Mouse (Mus musculus): ENCODE measurements around the gene Stk19. TPM values are rescaled to one million over a fixed set of nuclear protein-coding genes. Genes with fewer than 3 reads are reported as not detected.

Gene Stk19
- polyA plus RNA-seq, 1 experiment from 2014 or later = 43.1 TPM

DNA sequence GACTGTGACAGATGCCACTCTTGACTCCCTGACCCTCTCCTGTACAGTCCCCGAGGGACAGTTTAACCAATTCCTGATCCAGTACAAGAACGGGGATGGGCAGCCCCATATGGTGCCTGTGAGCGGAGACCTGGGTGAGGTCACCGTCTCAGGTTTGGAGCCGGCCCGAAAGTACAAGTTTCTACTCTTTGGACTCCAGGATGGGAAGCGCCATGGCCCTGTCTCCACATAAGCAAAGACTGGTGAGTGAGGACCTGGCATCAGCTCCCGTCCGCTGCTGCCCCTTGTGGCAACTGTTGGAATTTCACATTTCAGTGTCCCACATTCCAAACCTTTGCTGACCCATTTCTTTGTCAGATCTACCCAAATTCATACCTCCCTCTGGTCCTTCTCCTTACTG is 41.1 kb downstream of the Stk19 start:
- no peak overlapping the region for H3K9ac ChIP-seq (ENCODE audit: low read depth, low read length)
- ATAC-seq = no peak
- WGBS = 68% methylated on average over 9 of the region's 9 CpGs

DNA sequence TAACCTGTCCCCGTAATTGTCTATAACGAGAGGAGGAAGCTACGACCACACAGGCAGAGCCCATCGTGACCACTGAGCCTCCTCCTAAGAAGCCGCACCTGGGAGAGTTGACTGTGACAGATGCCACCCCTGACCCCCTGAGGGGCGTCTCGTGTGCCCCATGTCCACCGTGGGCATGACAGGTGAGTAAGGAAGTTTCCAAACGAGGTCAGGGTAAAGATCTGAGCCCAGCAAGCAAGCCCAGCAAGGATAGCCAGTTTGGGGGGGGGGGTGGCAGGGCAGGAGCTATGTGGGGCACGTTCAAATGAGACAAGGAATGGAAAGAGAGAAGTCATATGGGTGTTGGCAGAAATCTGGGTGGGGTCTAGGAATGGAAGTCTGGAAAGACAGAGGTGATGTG is 41.7 kb downstream of the Stk19 start:
- Histone ChIP-seq H3K4me1 (ENCODE audit: control insufficient read depth, insufficient read depth, low read depth, low read length) (no peaks in the 10 kb centered on the region), H3K27me3 (replicated peaks; ENCODE audit: control insufficient read depth, insufficient read depth, low read length) (no peaks in the 10 kb centered on the region), H3K36me3 (ENCODE audit: control insufficient read depth, insufficient read depth, low read length) (no peaks in the 10 kb centered on the region), H3K9me3 (ENCODE audit: control insufficient read depth, low read length) (no peaks in the 10 kb centered on the region), H3K4me2 (ENCODE audit: low read length) (no peak overlapping the region), H3K27ac (ENCODE audit: low read depth, low read length) (no peak overlapping the region), H3K4me3 (ENCODE audit: low read length) (no peak overlapping the region), H3K9ac (ENCODE audit: low read depth, low read length) (no peak overlapping the region)
- no peak for ATAC-seq
- WGBS = 90% methylated on average over 10 of the region's 10 CpGs

More for the DNA sequence above, 41.1 kb downstream of the Stk19 start:
- Histone ChIP-seq H3K4me1 (ENCODE audit: control insufficient read depth, insufficient read depth, low read depth, low read length) (no peaks in the 10 kb centered on the region), H3K36me3 (ENCODE audit: control insufficient read depth, insufficient read depth, low read length) (no peaks in the 10 kb centered on the region), H3K4me3 (ENCODE audit: low read length) (no peak overlapping the region), H3K27ac (ENCODE audit: low read depth, low read length) (no peak overlapping the region), H3K27me3 (replicated peaks; ENCODE audit: control insufficient read depth, insufficient read depth, low read length) (no peaks in the 10 kb centered on the region), H3K9me3 (ENCODE audit: control insufficient read depth, low read length) (no peaks in the 10 kb centered on the region), H3K4me2 (ENCODE audit: low read length) (no peak overlapping the region)

DNA sequence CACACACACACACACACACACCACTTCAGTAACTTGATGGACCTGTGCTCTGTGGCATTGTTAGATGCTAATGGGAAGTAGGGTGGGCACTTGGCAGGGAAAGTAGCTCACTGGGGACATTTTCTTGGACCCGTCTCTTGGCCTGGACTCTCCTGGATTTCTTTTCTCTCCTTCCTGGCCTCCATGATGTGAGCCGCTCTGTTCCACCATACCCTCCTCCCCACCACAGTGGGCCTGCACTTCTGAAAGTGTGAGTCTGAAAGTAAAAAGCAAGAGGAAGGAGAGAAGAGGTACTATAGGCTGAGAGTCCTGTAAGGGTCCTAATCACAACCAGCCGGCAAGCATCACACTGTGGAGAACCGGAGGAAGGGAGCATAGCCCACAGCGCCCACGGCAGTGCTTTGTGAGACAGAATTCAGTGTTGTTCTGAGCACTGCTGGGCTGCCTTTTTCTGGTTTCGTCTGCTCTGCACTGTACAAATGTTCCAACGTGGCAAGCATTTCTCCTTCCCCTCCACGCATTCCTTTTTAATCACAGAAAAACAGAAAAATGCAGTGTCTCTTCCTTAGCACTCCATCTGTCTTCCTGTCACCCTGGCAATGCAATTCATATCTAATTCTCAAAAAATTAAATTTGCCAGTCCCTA is 58.9 kb downstream of the Stk19 start:
- H3K27me3 ChIP-seq (replicated peaks; ENCODE audit: control insufficient read depth, insufficient read depth, low read length) = no peaks in the 10 kb centered on the region
- H3K4me3 ChIP-seq (ENCODE audit: low read length) = no peak overlapping the region
- WGBS = 79% methylated on average over 9 of the region's 9 CpGs
- no peak overlapping the region for H3K9ac ChIP-seq (ENCODE audit: low read depth, low read length)
- no peak overlapping the region for H3K4me2 ChIP-seq (ENCODE audit: low read length)
- ATAC-seq = no peak
- H3K4me1 ChIP-seq (ENCODE audit: control insufficient read depth, insufficient read depth, low read depth, low read length) = no peaks in the 10 kb centered on the region
- H3K9me3 ChIP-seq (ENCODE audit: control insufficient read depth, low read length) = peaks cover 11% of the 10 kb centered on the region
- H3K27ac ChIP-seq (ENCODE audit: low read depth, low read length) = no peak overlapping the region
- H3K36me3 ChIP-seq (ENCODE audit: control insufficient read depth, insufficient read depth, low read length) = no peaks in the 10 kb centered on the region

Small RNA genes lying within 50 kb of the gene (microRNA-seq; reads per million reads assigned to microRNA genes)
- gene Mir6970 = not detected
- 4.0 reads per million, percentile 13 among the genes with 10 or more reads in this experiment for gene Mir6971
- not detected for gene Mir6972

Other genes starting within 250 kb of the Stk19 start
- gene Gpsm3, start 247.1 kb downstream of the Stk19 start, polyA plus RNA-seq (2015; fragmentation: Nextera tagmentation; extraction: Ambion mirVana) = 3.4 and 4.9 TPM in 2 replicates
- gene Pbx2, start 245.7 kb downstream of the Stk19 start, polyA plus RNA-seq (2015; fragmentation: Nextera tagmentation; extraction: Ambion mirVana) = 7.3 and 8.3 TPM in 2 replicates
- gene Ager, start 239.1 kb downstream of the Stk19 start, polyA plus RNA-seq (2015; fragmentation: Nextera tagmentation; extraction: Ambion mirVana) = 1.3 and 1.6 TPM in 2 replicates
- 281 and 296 TPM in 2 replicates for gene Rnf5, start 233.3 kb downstream of the Stk19 start, polyA plus RNA-seq (2015; fragmentation: Nextera tagmentation; extraction: Ambion mirVana)
- 122 and 128 TPM in 2 replicates for gene Agpat1, start 232.7 kb downstream of the Stk19 start, polyA plus RNA-seq (2015; fragmentation: Nextera tagmentation; extraction: Ambion mirVana)
- 8.3 and 9.5 TPM in 2 replicates for gene Egfl8, start 221.0 kb downstream of the Stk19 start, polyA plus RNA-seq (2015; fragmentation: Nextera tagmentation; extraction: Ambion mirVana)
- gene Ppt2, start 208.4 kb downstream of the Stk19 start, polyA plus RNA-seq (2015; fragmentation: Nextera tagmentation; extraction: Ambion mirVana) = 19.9 and 23.5 TPM in 2 replicates
- gene Prrt1, start 207.4 kb downstream of the Stk19 start, polyA plus RNA-seq (2015; fragmentation: Nextera tagmentation; extraction: Ambion mirVana) = 6.8 and 8.1 TPM in 2 replicates
- gene Fkbpl, start 192.2 kb downstream of the Stk19 start, polyA plus RNA-seq (2015; fragmentation: Nextera tagmentation; extraction: Ambion mirVana) = 13.5 and 17.0 TPM in 2 replicates
- gene Atf6b, start 189.8 kb downstream of the Stk19 start, polyA plus RNA-seq (2015; fragmentation: Nextera tagmentation; extraction: Ambion mirVana) = 110 and 121 TPM in 2 replicates
- gene Tnxb, start 166.4 kb downstream of the Stk19 start, polyA plus RNA-seq (2015; fragmentation: Nextera tagmentation; extraction: Ambion mirVana) = 0.30 and 0.34 TPM in 2 replicates
- 0.19 and 0.25 TPM in 2 replicates for gene C4b, start 93.1 kb downstream of the Stk19 start, polyA plus RNA-seq (2015; fragmentation: Nextera tagmentation; extraction: Ambion mirVana)
- not detected in 2 replicates for gene Cyp21a1, start 32.4 kb downstream of the Stk19 start, polyA plus RNA-seq (2015; fragmentation: Nextera tagmentation; extraction: Ambion mirVana)
- gene Dxo, start 74 bp upstream of the Stk19 start, polyA plus RNA-seq (2015; fragmentation: Nextera tagmentation; extraction: Ambion mirVana) = 68.4 and 68.9 TPM in 2 replicates
- 57.1 and 62.6 TPM in 2 replicates for gene Skiv2l, start 13.3 kb upstream of the Stk19 start, polyA plus RNA-seq (2015; fragmentation: Nextera tagmentation; extraction: Ambion mirVana)
- gene Nelfe, start 13.4 kb upstream of the Stk19 start, polyA plus RNA-seq (2015; fragmentation: Nextera tagmentation; extraction: Ambion mirVana) = 78.9 and 83.3 TPM in 2 replicates
- 1.6 and 2.1 TPM in 2 replicates for gene Cfb, start 25.6 kb upstream of the Stk19 start, polyA plus RNA-seq (2015; fragmentation: Nextera tagmentation; extraction: Ambion mirVana)
- gene Zbtb12, start 42.5 kb upstream of the Stk19 start, polyA plus RNA-seq (2015; fragmentation: Nextera tagmentation; extraction: Ambion mirVana) = 9.2 and 9.6 TPM in 2 replicates
- gene Gm20547, start 45.1 kb upstream of the Stk19 start, polyA plus RNA-seq (2015; fragmentation: Nextera tagmentation; extraction: Ambion mirVana) = not detected in 2 replicates
- gene C2, start 61.3 kb upstream of the Stk19 start, polyA plus RNA-seq (2015; fragmentation: Nextera tagmentation; extraction: Ambion mirVana) = 1.8 and 2.8 TPM in 2 replicates
- gene Ehmt2, start 61.5 kb upstream of the Stk19 start, polyA plus RNA-seq (2015; fragmentation: Nextera tagmentation; extraction: Ambion mirVana) = 81.9 and 95.3 TPM in 2 replicates
- gene Slc44a4, start 77.5 kb upstream of the Stk19 start, polyA plus RNA-seq (2015; fragmentation: Nextera tagmentation; extraction: Ambion mirVana) = 0.21 TPM in 1 of 2 replicates, not detected in the other
- 41.7 and 42.1 TPM in 2 replicates for gene Neu1, start 94.3 kb upstream of the Stk19 start, polyA plus RNA-seq (2015; fragmentation: Nextera tagmentation; extraction: Ambion mirVana)
- gene Hspa1b, start 122.3 kb upstream of the Stk19 start, polyA plus RNA-seq (2015; fragmentation: Nextera tagmentation; extraction: Ambion mirVana) = 0.45 and 0.74 TPM in 2 replicates
- not detected in 2 replicates for gene Gm20481, start 133.0 kb upstream of the Stk19 start, polyA plus RNA-seq (2015; fragmentation: Nextera tagmentation; extraction: Ambion mirVana)
- 15.3 and 18.1 TPM in 2 replicates for gene Hspa1a, start 135.2 kb upstream of the Stk19 start, polyA plus RNA-seq (2015; fragmentation: Nextera tagmentation; extraction: Ambion mirVana)
- gene Hspa1l, start 135.8 kb upstream of the Stk19 start, polyA plus RNA-seq (2015; fragmentation: Nextera tagmentation; extraction: Ambion mirVana) = 1.4 and 1.6 TPM in 2 replicates
- 106 and 113 TPM in 2 replicates for gene Lsm2, start 144.9 kb upstream of the Stk19 start, polyA plus RNA-seq (2015; fragmentation: Nextera tagmentation; extraction: Ambion mirVana)
- gene Vars, start 164.0 kb upstream of the Stk19 start, polyA plus RNA-seq (2015; fragmentation: Nextera tagmentation; extraction: Ambion mirVana) = 50.7 and 61.7 TPM in 2 replicates
- 0.08 and 0.19 TPM in 2 replicates for gene Vwa7, start 179.6 kb upstream of the Stk19 start, polyA plus RNA-seq (2015; fragmentation: Nextera tagmentation; extraction: Ambion mirVana)
- 1.7 TPM in 2 replicates for gene Sapcd1, start 191.1 kb upstream of the Stk19 start, polyA plus RNA-seq (2015; fragmentation: Nextera tagmentation; extraction: Ambion mirVana)
- 1.8 and 2.5 TPM in 2 replicates for gene Msh5, start 209.8 kb upstream of the Stk19 start, polyA plus RNA-seq (2015; fragmentation: Nextera tagmentation; extraction: Ambion mirVana)
- 85.2 and 88.5 TPM in 2 replicates for gene Clic1, start 213.0 kb upstream of the Stk19 start, polyA plus RNA-seq (2015; fragmentation: Nextera tagmentation; extraction: Ambion mirVana)
- gene Ddah2, start 222.1 kb upstream of the Stk19 start, polyA plus RNA-seq (2015; fragmentation: Nextera tagmentation; extraction: Ambion mirVana) = 338 and 363 TPM in 2 replicates
- gene Ly6g6c, start 228.4 kb upstream of the Stk19 start, polyA plus RNA-seq (2015; fragmentation: Nextera tagmentation; extraction: Ambion mirVana) = not detected in 2 replicates
- 0.13 and 0.21 TPM in 2 replicates for gene Mpig6b, start 229.2 kb upstream of the Stk19 start, polyA plus RNA-seq (2015; fragmentation: Nextera tagmentation; extraction: Ambion mirVana)
- gene Ly6g6e, start 240.0 kb upstream of the Stk19 start, polyA plus RNA-seq (2015; fragmentation: Nextera tagmentation; extraction: Ambion mirVana) = 0.16 and 0.34 TPM in 2 replicates
- gene Ly6g6d, start 241.1 kb upstream of the Stk19 start, polyA plus RNA-seq (2015; fragmentation: Nextera tagmentation; extraction: Ambion mirVana) = 0.68 and 1.0 TPM in 2 replicates
- 0.22 TPM in 1 of 2 replicates, not detected in the other for gene Ly6g6f, start 248.7 kb upstream of the Stk19 start, polyA plus RNA-seq (2015; fragmentation: Nextera tagmentation; extraction: Ambion mirVana)

Measured in hindbrain, embryonic 16.5 days (tissue).